Mouse (Mus musculus) intestine, embryonic 16.5 days (tissue): ENCODE data around the gene Oxct2a. TPM values are rescaled to one million over a fixed set of nuclear protein-coding genes. Genes with fewer than 3 reads are reported as not detected.
A peak's percentile ranks its signal among the peaks of the same experiment; 100 is the strongest.
"Not testable (repeated sequence)": the region's sequence is repeated elsewhere in the genome, so short reads cannot be mapped to it uniquely, and the experiment has no call there.

Experiments
- ATAC-seq: fragments of 200-750 bp; cut with Nextera tagmentation; 2 replicates; pipeline ENCODE4 v1.8.0; 2017; ENCODE audit warnings: moderate TSS enrichment, moderate library complexity
- H3K27ac ChIP-seq: fragments of 300-500 bp; sonication (generic); 2 replicates; pipeline ENCODE4 v1.5.1; 2014; ENCODE audit warnings: mild to moderate bottlenecking, low read length
- H3K27me3 ChIP-seq: fragments of 300-500 bp; sonication (generic); replicated peaks from 2 replicates; pipeline ENCODE4 v1.6.1; 2014; ENCODE audit warnings: low read length, control low read depth, mixed read lengths; ENCODE audit not compliant: control insufficient read depth, insufficient read depth
- H3K36me3 ChIP-seq: fragments of 300-500 bp; sonication (generic); 2 replicates; pipeline ENCODE4 v1.6.1; 2014; ENCODE audit warnings: low read length, control low read depth; ENCODE audit not compliant: control insufficient read depth, insufficient read depth
- H3K4me1 ChIP-seq: fragments of 300-500 bp; sonication (generic); 2 replicates; pipeline ENCODE4 v1.6.1; 2014; ENCODE audit warnings: low read length, control low read depth, mixed read lengths; ENCODE audit not compliant: control insufficient read depth, insufficient read depth
- H3K4me2 ChIP-seq: fragments of 300-500 bp; sonication (generic); 2 replicates; pipeline ENCODE4 v1.6.1; 2014; ENCODE audit warnings: low read depth, low read length, control low read depth
- H3K4me3 ChIP-seq: fragments of 300-500 bp; sonication (generic); 2 replicates; pipeline ENCODE4 v1.5.1; 2014; ENCODE audit warnings: mild to moderate bottlenecking, low read length
- H3K9ac ChIP-seq: fragments of 300-500 bp; sonication (generic); 2 replicates; pipeline ENCODE4 v1.6.1; 2014; ENCODE audit warnings: low read depth, low read length
- H3K9me3 ChIP-seq: fragments of 300-500 bp; sonication (generic); 2 replicates; pipeline ENCODE4 v1.6.1; 2016; ENCODE audit warnings: low read length, control low read depth; ENCODE audit not compliant: control insufficient read depth
- WGBS: fragments of 180-500 bp; shearing (Covaris S2); extraction: QIAGEN DNeasy Blood & Tissue Kit; methylation state at CpG from one replicate; pipeline ENCODE4 v1.1.7; 2014; 5-methylcytosine and 5-hydroxymethylcytosine counted together
- polyA plus RNA-seq: library from polyadenylated mRNA; unstranded; fragments of >200 nt; fragmentation: Nextera tagmentation; extraction: Ambion mirVana; gene quantifications from 2 replicates; pipeline ENCODE4 v1.2.1, GENCODE M21; 2015

Oxct2a gene
- polyA plus RNA-seq, 1 experiment from 2014 or later, result not detected

- Histone ChIP-seq H3K27ac (no peak overlapping the region), H3K36me3 (peaks cover 15% of the 10 kb centered on the region), H3K9ac (peak overlapping the region; percentile 73), H3K4me1 (peaks cover 24% of the 10 kb centered on the region), H3K4me2 (peak overlapping the region; percentile 73), H3K9me3 (no peaks in the 10 kb centered on the region), H3K27me3 (no peaks in the 10 kb centered on the region), H3K4me3 (peak overlapping the region; percentile 68)
- peak; percentile 41; the same call in 1 of the 2 replicates for ATAC-seq
- 56% methylated on average over 6 of the region's 6 CpGs for WGBS
These were observed 38.5 kb downstream of the Oxct2a start for GRCm38 (mm10) chr4:123284731-123285624.

DNA sequence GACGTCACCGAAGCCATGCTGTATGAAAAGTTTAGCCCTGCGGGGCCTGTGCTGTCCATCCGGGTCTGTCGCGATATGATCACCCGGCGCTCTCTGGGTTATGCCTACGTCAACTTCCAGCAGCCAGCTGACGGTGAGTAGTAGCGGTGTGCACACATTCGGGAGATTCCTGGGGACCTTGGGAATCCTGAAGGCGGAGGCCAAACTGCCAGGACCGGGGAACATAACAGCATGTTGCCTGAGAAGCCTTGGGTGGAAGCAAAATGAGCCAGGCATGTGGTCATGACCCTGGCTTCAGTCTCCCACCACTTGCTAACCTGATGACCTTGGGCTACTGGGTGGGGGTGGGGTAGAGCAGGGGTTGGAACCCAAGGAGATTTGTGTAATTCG is 39.8 kb downstream of the Oxct2a start:
- Histone ChIP-seq H3K4me1 (peaks cover 24% of the 10 kb centered on the region), H3K9ac (peak overlapping the region; percentile 73), H3K4me3 (peak overlapping the region; percentile 68), H3K4me2 (peak overlapping the region; percentile 73), H3K27ac (peak overlapping the region; percentile 37)
- peak; percentile 16 for ATAC-seq
- not testable (repeated sequence) for H3K27me3 ChIP-seq, H3K9me3 ChIP-seq, H3K36me3 ChIP-seq
- under 1% methylated on average over 12 of the region's 15 CpGs for WGBS

GRCm38 (mm10) chr4:123282915-123283674 is 40.3 kb downstream of the Oxct2a start:
- ATAC-seq, result peak; percentile 76
- Histone ChIP-seq H3K9ac (peak overlapping the region; percentile 73), H3K4me2 (peak overlapping the region; percentile 73), H3K4me1 (peaks cover 24% of the 10 kb centered on the region), H3K4me3 (peak overlapping the region; percentile 68), H3K27ac (peak overlapping the region; percentile 57; the same call in 1 of the 2 replicates)
- not testable (repeated sequence) for H3K9me3 ChIP-seq, H3K27me3 ChIP-seq, H3K36me3 ChIP-seq
- WGBS, result under 1% methylated on average over 43 of the region's 55 CpGs

GRCm38 (mm10) chr4:123282500-123282899 is 40.9 kb downstream of the Oxct2a start:
- Histone ChIP-seq H3K27ac (peak overlapping the region; percentile 57; the same call in 1 of the 2 replicates), H3K9ac (peak overlapping the region; percentile 73), H3K4me1 (peaks cover 24% of the 10 kb centered on the region), H3K4me2 (peak overlapping the region; percentile 73; the same call in 1 of the 2 replicates), H3K9me3 (no peaks in the 10 kb centered on the region), H3K4me3 (peak overlapping the region; percentile 68), H3K36me3 (0 out of 2 replicates have a peak, but pooled peaks cover 5% of the 10 kb centered on the region), H3K27me3 (no peaks in the 10 kb centered on the region)
- WGBS, result under 1% methylated on average over 25 of the region's 25 CpGs
- ATAC-seq, result peak; percentile 97

DNA sequence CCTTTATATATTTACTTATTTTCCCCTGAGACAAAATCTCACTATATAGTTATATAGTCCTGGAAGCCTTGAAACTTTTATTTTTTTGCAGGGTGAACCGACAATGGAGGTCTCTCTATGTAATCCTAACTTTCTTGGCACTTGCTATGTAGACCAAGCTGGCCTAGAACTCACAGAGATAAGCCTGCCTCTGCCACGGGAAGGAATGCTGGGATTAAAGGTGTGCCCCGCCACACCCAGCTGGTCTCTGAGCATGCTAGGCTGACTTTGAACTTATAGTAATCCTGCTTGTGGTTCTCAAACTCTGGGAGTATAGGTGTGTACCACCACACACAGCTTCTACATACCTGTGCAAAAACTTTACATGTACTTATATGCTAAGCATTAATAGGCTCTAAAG is 43.3 kb downstream of the Oxct2a start:
- no peak overlapping the region for H3K27ac ChIP-seq
- H3K4me1 ChIP-seq, result peaks cover 14% of the 10 kb centered on the region
- H3K4me2 ChIP-seq, result no peak overlapping the region
- H3K9ac ChIP-seq, result no peak overlapping the region
- no peak overlapping the region for H3K4me3 ChIP-seq
- H3K27me3 ChIP-seq, result no peaks in the 10 kb centered on the region
- H3K36me3 ChIP-seq, result no peaks in the 10 kb centered on the region
- WGBS, result 72% methylated on average over 3 of the region's 3 CpGs
- ATAC-seq, result no peak
- no peaks in the 10 kb centered on the region for H3K9me3 ChIP-seq

Other genes with a start within 250 kb of the Oxct2a start
- gene Bmp8b, start 218.5 kb downstream of the Oxct2a start, polyA plus RNA-seq, result 0.29 and 0.47 TPM in 2 replicates
- gene Oxct2b, start 207.4 kb downstream of the Oxct2a start, polyA plus RNA-seq, result 0.13 TPM in 1 of 2 replicates, not detected in the other
- 76.1 and 84.1 TPM in 2 replicates for gene Ppie, start 183.7 kb downstream of the Oxct2a start, polyA plus RNA-seq
- 3.4 TPM in 2 replicates for gene Hpcal4, start 140.4 kb downstream of the Oxct2a start, polyA plus RNA-seq
- gene Nt5c1a, start 122.1 kb downstream of the Oxct2a start, polyA plus RNA-seq, result not detected in 2 replicates
- 10.7 and 12.0 TPM in 2 replicates for gene Heyl, start 90.1 kb downstream of the Oxct2a start, polyA plus RNA-seq
- gene Pabpc4, start 61.3 kb downstream of the Oxct2a start, polyA plus RNA-seq, result 31.6 and 36.7 TPM in 2 replicates
- gene Bmp8a, start 19.6 kb upstream of the Oxct2a start, polyA plus RNA-seq, result 0.64 and 1.1 TPM in 2 replicates